Mouse (Mus musculus): ENCODE measurements at regions not wholly inside any gene's neighbourhood (a gene's known extent, or its start where the extent isn't known, plus 50 kb on each side); places are given as distances from the start of the nearest gene placed in this dataset.

DNA sequence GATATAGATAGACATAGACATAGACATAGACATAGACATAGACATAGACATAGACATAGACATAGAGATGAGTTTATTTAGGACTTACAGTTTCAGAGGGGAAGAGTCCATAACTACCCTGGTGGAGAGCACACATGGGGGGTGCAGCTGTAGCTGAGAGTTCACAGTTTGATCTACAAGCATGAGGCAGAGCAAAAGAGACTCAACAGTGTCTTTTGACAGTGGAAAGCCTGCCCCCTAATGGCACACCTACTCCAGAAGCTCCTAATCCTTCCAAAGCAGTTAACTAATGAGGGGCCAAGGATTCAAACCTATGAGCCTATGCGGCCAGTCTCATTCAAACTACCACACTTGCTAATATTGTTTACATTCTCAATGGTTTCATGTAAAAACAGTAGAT, 487.2 kb upstream of the Pkn2 start:
- DNase-seq (ENCODE audit: low spot score) (no peak), ATAC-seq (ENCODE audit: low FRiP score) (no peak)
- H3K36me3 ChIP-seq (replicated peaks; ENCODE audit: control insufficient read depth, insufficient read depth) = no peaks in the 10 kb centered on the region
- no peaks in the 10 kb centered on the region for H3K27me3 ChIP-seq (ENCODE audit: control insufficient read depth, insufficient read depth, low read length)
- no peak overlapping the region for H3K9ac ChIP-seq
- H3K9me3 ChIP-seq (ENCODE audit: control insufficient read depth, low read length) = no peaks in the 10 kb centered on the region
- no peaks in the 10 kb centered on the region for H3K4me1 ChIP-seq (replicated peaks; ENCODE audit: control insufficient read depth, insufficient read depth, low read length)
- H3K27ac ChIP-seq = no peak overlapping the region
- WGBS = 96% methylated on average over 1 of the region's 1 CpGs
- no peak overlapping the region for H3K4me3 ChIP-seq (replicated peaks; ENCODE audit: low read length)
- no peak overlapping the region for H3K4me2 ChIP-seq (replicated peaks)

DNA sequence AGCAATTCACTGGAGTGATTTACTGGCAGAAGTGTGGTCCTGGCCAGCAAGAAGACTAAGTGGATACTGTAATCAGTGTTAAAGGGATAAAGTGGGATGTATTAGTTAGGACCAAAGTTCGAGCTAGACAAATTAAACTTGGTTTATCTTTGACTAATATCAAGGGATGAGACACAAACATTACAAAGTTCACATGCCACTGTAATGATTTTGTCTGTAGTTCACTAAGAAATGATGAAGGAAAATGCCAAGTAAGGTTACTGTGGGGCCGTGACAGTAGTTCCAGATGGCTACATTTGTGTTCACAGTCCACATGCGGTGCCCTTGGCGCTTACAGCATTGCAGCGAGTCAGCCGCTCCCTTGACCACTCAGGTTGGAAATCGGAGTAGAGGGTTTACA, 458.2 kb upstream of the Pkn2 start:
- no peaks in the 10 kb centered on the region for H3K9me3 ChIP-seq (ENCODE audit: control insufficient read depth, low read length)
- H3K36me3 ChIP-seq (replicated peaks; ENCODE audit: control insufficient read depth, insufficient read depth) = no peaks in the 10 kb centered on the region
- H3K27me3 ChIP-seq (ENCODE audit: control insufficient read depth, insufficient read depth, low read length) = no peaks in the 10 kb centered on the region
- WGBS = 94% methylated on average over 7 of the region's 7 CpGs
- no peak overlapping the region for H3K9ac ChIP-seq
- H3K4me3 ChIP-seq (replicated peaks; ENCODE audit: low read length) = no peak overlapping the region
- ATAC-seq (ENCODE audit: low FRiP score) (no peak), DNase-seq (ENCODE audit: low spot score) (no peak)
- H3K4me1 ChIP-seq (replicated peaks; ENCODE audit: control insufficient read depth, insufficient read depth, low read length) = no peaks in the 10 kb centered on the region
- no peak overlapping the region for H3K27ac ChIP-seq
- H3K4me2 ChIP-seq (replicated peaks) = no peak overlapping the region

DNA sequence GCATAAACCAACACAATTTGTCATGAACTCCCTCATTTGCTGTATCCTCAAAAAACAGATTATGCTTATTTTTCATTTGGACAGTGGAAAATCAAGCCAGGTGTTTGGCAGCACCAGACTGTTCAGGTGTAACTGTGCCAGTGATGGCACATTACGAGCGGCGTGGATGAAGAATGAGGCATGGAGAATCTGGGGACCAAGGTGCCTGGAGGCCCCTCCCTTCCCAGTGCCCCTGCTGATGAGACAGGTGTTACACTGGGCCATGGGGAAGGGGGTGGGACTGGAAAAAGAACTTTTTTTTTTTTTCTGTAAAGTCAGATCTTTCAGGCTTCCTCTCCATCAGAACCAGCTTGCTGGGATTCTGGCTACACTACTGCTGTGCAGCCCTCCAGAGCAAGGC, 451.5 kb upstream of the Pkn2 start:
- H3K36me3 ChIP-seq (replicated peaks; ENCODE audit: control insufficient read depth, insufficient read depth) = no peaks in the 10 kb centered on the region
- no peaks in the 10 kb centered on the region for H3K9me3 ChIP-seq (ENCODE audit: control insufficient read depth, low read length)
- H3K9ac ChIP-seq = no peak overlapping the region
- H3K4me1 ChIP-seq (replicated peaks; ENCODE audit: control insufficient read depth, insufficient read depth, low read length) = no peaks in the 10 kb centered on the region
- WGBS = 83% methylated on average over 3 of the region's 3 CpGs
- no peak for ATAC-seq (ENCODE audit: low FRiP score)
- no peak overlapping the region for H3K4me2 ChIP-seq (replicated peaks)
- H3K27me3 ChIP-seq (ENCODE audit: control insufficient read depth, insufficient read depth, low read length) = no peaks in the 10 kb centered on the region
- no peak for DNase-seq (ENCODE audit: low spot score)
- H3K4me3 ChIP-seq (replicated peaks; ENCODE audit: low read length) = no peak overlapping the region
- no peak overlapping the region for H3K27ac ChIP-seq

DNA sequence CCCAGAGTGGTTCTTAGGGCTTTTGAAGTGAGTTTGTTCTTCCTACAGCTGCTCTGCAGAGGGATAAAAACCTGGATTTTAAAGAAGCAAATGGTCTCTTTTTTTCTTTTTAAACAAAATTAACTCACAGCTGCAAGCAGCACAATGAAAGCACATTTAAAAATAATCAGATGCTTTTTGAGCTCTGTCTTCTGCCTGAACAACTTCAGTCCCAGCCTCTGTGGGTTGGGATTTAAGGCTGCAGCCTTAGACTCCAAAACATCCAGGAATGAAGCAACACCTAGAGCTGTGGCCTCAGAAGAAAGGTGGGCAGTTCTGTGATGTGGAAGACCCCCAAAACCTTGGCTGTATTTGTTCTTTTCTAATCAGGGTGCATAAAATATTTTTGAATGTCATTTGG, 446.7 kb upstream of the Pkn2 start:
- Histone ChIP-seq H3K27me3 (ENCODE audit: control insufficient read depth, insufficient read depth, low read length) (no peaks in the 10 kb centered on the region), H3K4me1 (replicated peaks; ENCODE audit: control insufficient read depth, insufficient read depth, low read length) (no peaks in the 10 kb centered on the region), H3K4me3 (replicated peaks; ENCODE audit: low read length) (no peak overlapping the region), H3K36me3 (replicated peaks; ENCODE audit: control insufficient read depth, insufficient read depth) (no peaks in the 10 kb centered on the region), H3K27ac (no peak overlapping the region), H3K9me3 (ENCODE audit: control insufficient read depth, low read length) (no peaks in the 10 kb centered on the region), H3K4me2 (replicated peaks) (no peak overlapping the region), H3K9ac (no peak overlapping the region)
- ATAC-seq (ENCODE audit: low FRiP score) = no peak
- DNase-seq (ENCODE audit: low spot score) = no peak

DNA sequence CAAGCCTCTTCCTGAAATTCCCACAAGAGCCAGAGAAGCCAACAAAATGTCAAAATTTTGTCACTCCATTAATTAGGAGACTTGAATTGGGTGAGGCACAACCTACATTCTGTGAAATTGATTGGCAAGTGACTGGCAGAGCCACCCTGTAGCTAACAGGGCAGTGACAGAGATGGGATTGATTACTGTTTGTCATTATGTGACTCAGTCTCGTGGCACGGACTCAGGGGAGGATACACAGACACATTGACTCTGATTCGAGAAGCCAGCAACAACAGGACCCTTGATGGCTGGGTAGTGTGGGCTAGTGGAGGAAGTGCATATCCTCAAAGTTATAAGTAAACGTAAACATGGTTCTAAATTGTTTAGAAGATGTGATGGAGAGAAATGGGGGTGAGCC, 445.8 kb upstream of the Pkn2 start:
- H3K27me3 ChIP-seq (ENCODE audit: control insufficient read depth, insufficient read depth, low read length) = no peaks in the 10 kb centered on the region
- DNase-seq (ENCODE audit: low spot score) = no peak

DNA sequence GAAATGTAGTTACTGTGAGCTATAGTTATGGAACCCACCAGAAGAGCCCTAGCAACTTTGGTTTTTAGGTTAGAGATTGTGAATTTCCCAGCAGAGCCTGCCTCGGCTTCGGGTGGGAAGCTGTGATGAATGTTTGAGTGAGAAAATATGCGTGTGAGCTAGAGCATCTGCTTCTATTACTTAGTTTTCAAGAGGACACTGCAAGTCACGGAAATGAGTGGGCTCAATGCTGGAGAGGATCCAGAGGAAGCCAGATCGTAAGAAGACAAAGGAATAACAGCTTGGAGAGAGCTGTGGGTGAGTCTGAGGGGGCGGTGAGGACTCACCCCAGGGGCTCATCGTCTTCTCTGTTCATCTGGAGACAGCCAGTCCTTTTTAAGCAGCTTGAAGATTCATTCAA, 434.7 kb upstream of the Pkn2 start:
- no peak for ATAC-seq (ENCODE audit: low FRiP score)
- H3K4me2 ChIP-seq (replicated peaks) = no peak overlapping the region
- no peak for DNase-seq (ENCODE audit: low spot score)
- H3K36me3 ChIP-seq (replicated peaks; ENCODE audit: control insufficient read depth, insufficient read depth) = no peaks in the 10 kb centered on the region
- H3K27ac ChIP-seq = no peak overlapping the region
- no peaks in the 10 kb centered on the region for H3K9me3 ChIP-seq (ENCODE audit: control insufficient read depth, low read length)
- H3K9ac ChIP-seq = no peak overlapping the region
- H3K27me3 ChIP-seq (ENCODE audit: control insufficient read depth, insufficient read depth, low read length) = no peaks in the 10 kb centered on the region
- no peak overlapping the region for H3K4me3 ChIP-seq (replicated peaks; ENCODE audit: low read length)
- peaks cover 4% of the 10 kb centered on the region; the same call in 1 of the 2 replicates for H3K4me1 ChIP-seq (replicated peaks; ENCODE audit: control insufficient read depth, insufficient read depth, low read length)
- WGBS = 59% methylated on average over 7 of the region's 7 CpGs

More for the DNA sequence above, 445.8 kb upstream of the Pkn2 start:
- 64% methylated on average over 4 of the region's 4 CpGs for WGBS
- Histone ChIP-seq H3K4me3 (replicated peaks; ENCODE audit: low read length) (no peak overlapping the region), H3K27ac (no peak overlapping the region), H3K9me3 (ENCODE audit: control insufficient read depth, low read length) (no peaks in the 10 kb centered on the region), H3K9ac (no peak overlapping the region), H3K4me1 (replicated peaks; ENCODE audit: control insufficient read depth, insufficient read depth, low read length) (no peaks in the 10 kb centered on the region), H3K4me2 (replicated peaks) (no peak overlapping the region), H3K36me3 (replicated peaks; ENCODE audit: control insufficient read depth, insufficient read depth) (no peaks in the 10 kb centered on the region)
- no peak for ATAC-seq (ENCODE audit: low FRiP score)

DNA sequence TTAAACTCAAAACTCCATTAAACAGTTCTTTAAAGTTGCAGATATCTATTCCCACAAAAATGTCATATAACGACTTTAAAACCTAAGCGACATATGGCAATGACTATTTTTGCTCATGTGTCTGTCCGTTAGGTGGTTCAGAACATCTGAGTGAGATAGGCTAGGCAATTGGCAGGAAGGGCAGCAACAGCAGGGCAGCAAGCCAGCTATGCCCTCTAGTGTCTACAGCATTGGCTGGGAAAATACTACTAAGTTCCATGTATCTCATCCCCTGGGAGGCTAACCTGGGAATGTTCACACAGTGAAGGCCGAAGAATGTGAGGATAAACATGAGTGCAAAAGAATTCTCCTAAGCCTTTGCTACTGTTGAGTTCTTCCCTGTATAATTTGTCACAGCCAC, 410.0 kb upstream of the Pkn2 start:
- no peaks in the 10 kb centered on the region for H3K36me3 ChIP-seq (replicated peaks; ENCODE audit: control insufficient read depth, insufficient read depth)
- no peak overlapping the region for H3K4me3 ChIP-seq (replicated peaks; ENCODE audit: low read length)
- ATAC-seq (ENCODE audit: low FRiP score) (no peak), DNase-seq (ENCODE audit: low spot score) (no peak)
- 96% methylated on average over 4 of the region's 4 CpGs for WGBS
- no peaks in the 10 kb centered on the region for H3K4me1 ChIP-seq (replicated peaks; ENCODE audit: control insufficient read depth, insufficient read depth, low read length)
- H3K27me3 ChIP-seq (ENCODE audit: control insufficient read depth, insufficient read depth, low read length) = no peaks in the 10 kb centered on the region
- no peak overlapping the region for H3K27ac ChIP-seq
- H3K9me3 ChIP-seq (ENCODE audit: control insufficient read depth, low read length) = no peaks in the 10 kb centered on the region
- no peak overlapping the region for H3K4me2 ChIP-seq (replicated peaks)
- H3K9ac ChIP-seq = no peak overlapping the region

DNA sequence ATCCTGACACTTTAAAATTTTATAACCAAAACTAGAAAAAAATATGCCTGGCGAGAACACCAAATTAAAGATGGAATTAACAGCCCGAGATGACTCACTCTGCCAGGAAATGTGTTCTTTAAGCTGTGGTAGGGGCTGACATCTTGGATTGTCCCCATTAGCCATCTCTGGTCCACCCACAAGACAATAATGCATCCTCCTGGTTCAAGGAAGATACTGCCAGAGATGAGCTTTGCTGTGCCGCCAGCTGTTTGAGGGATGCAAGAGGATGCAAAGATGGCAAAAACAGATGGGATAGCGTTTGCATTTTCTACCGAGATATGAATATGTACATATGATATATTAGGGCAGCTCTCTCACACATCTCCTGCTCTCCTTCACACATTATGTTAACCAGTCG, 382.3 kb upstream of the Pkn2 start:
- no peaks in the 10 kb centered on the region for H3K36me3 ChIP-seq (replicated peaks; ENCODE audit: control insufficient read depth, insufficient read depth)
- H3K4me2 ChIP-seq (replicated peaks) = no peak overlapping the region
- no peaks in the 10 kb centered on the region for H3K9me3 ChIP-seq (ENCODE audit: control insufficient read depth, low read length)
- ATAC-seq (ENCODE audit: low FRiP score) (no peak), DNase-seq (ENCODE audit: low spot score) (no peak)
- no peaks in the 10 kb centered on the region for H3K4me1 ChIP-seq (replicated peaks; ENCODE audit: control insufficient read depth, insufficient read depth, low read length)
- 90% methylated on average over 6 of the region's 6 CpGs for WGBS
- no peak overlapping the region for H3K4me3 ChIP-seq (replicated peaks; ENCODE audit: low read length)
- no peak overlapping the region for H3K27ac ChIP-seq
- H3K9ac ChIP-seq = no peak overlapping the region
- no peaks in the 10 kb centered on the region for H3K27me3 ChIP-seq (ENCODE audit: control insufficient read depth, insufficient read depth, low read length)

DNA sequence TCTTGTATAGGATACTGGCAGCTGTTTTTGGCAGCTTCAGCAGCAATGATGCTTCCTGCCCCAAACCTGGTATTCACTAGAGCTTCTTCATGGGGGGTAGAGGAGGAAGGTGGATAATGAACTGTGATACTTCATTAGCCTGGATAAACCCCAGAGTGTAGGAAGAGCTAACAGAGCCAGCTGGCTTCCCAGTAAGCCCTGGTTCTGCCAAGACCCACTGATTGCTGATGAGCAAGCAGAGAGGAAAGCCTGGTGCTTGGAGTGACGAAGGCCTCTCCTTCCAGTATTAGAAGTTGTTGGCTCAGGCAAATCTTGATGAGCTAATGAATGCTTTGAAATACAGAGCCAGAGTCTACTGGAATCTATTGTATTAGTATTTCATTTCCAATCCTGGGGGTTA, 370.8 kb upstream of the Pkn2 start:
- no peak overlapping the region for H3K4me2 ChIP-seq (replicated peaks)
- H3K9ac ChIP-seq = no peak overlapping the region
- H3K9me3 ChIP-seq (ENCODE audit: control insufficient read depth, low read length) = no peaks in the 10 kb centered on the region
- H3K4me3 ChIP-seq (replicated peaks; ENCODE audit: low read length) = no peak overlapping the region
- DNase-seq (ENCODE audit: low spot score) (no peak), ATAC-seq (ENCODE audit: low FRiP score) (no peak)
- no peak overlapping the region for H3K27ac ChIP-seq
- no peaks in the 10 kb centered on the region for H3K27me3 ChIP-seq (ENCODE audit: control insufficient read depth, insufficient read depth, low read length)
- H3K4me1 ChIP-seq (replicated peaks; ENCODE audit: control insufficient read depth, insufficient read depth, low read length) = no peaks in the 10 kb centered on the region
- whole genome bisulfite sequencing = 95% methylated on average over 1 of the region's 1 CpGs
- no peaks in the 10 kb centered on the region for H3K36me3 ChIP-seq (replicated peaks; ENCODE audit: control insufficient read depth, insufficient read depth)

DNA sequence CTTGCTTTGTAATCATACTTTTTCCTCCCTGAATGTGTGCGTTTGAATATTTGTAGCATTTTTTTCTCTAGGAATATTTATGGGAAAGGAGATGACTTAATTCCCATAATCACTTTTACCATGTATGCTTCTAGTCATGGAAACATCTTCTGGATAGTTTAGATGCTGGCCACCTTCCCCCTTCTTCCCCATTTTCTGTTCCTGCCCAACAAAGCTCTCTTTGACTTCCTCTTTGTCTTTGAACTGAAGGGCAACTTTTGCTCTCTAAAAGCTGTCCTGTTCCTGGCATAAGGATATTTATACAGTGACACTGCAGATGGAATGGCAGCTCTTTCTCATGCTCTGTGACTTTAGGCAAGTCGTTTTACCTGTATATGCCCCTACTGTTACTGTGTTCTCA, 370.2 kb upstream of the Pkn2 start:
- DNase-seq (ENCODE audit: low spot score) (no peak), ATAC-seq (ENCODE audit: low FRiP score) (no peak)
- Histone ChIP-seq H3K27me3 (ENCODE audit: control insufficient read depth, insufficient read depth, low read length) (no peaks in the 10 kb centered on the region), H3K4me2 (replicated peaks) (no peak overlapping the region), H3K4me3 (replicated peaks; ENCODE audit: low read length) (no peak overlapping the region), H3K36me3 (replicated peaks; ENCODE audit: control insufficient read depth, insufficient read depth) (no peaks in the 10 kb centered on the region), H3K4me1 (replicated peaks; ENCODE audit: control insufficient read depth, insufficient read depth, low read length) (no peaks in the 10 kb centered on the region), H3K9me3 (ENCODE audit: control insufficient read depth, low read length) (no peaks in the 10 kb centered on the region), H3K9ac (no peak overlapping the region), H3K27ac (no peak overlapping the region)
- WGBS = 76% methylated on average over 2 of the region's 2 CpGs
